Mouse (Mus musculus): ENCODE measurements around the gene Gnai3. TPM values are rescaled to one million over a fixed set of nuclear protein-coding genes. Genes with fewer than 3 reads are reported as not detected.

Gene Gnai3
- 132 and 142 TPM in 2 replicates for polyA plus RNA-seq (2014; fragmentation: Nextera tagmentation; extraction: Ambion mirVana)

GRCm38 (mm10) chr3:108145534-108146445, at the start of gene Gnai3:
Gnai3 (minus strand) TSS chr3:108146146.
- Histone ChIP-seq H3K4me2 (replicated peaks) (peak within 1 kb of the TSS; percentile 82), H3K36me3 (replicated peaks; ENCODE audit: control insufficient read depth, insufficient read depth) (0 out of 2 replicates have a peak, but pooled peaks cover 3% of the 10 kb centered on the region), H3K9ac (peak within 1 kb of the TSS; percentile 88), H3K4me3 (replicated peaks; ENCODE audit: low read length) (peak within 1 kb of the TSS; percentile 84), H3K27ac (peak within 1 kb of the TSS; percentile 94), H3K4me1 (replicated peaks; ENCODE audit: control insufficient read depth, insufficient read depth, low read length) (peaks cover 13% of the 10 kb centered on the region), H3K27me3 (ENCODE audit: control insufficient read depth, insufficient read depth, low read length) (no peaks in the 10 kb centered on the region), H3K9me3 (ENCODE audit: control insufficient read depth, low read length) (no peaks in the 10 kb centered on the region)
- peak; percentile 94 for DNase-seq (ENCODE audit: low spot score)
- peak; percentile 96 for ATAC-seq (ENCODE audit: low FRiP score)
- under 1% methylated on average over 63 of the region's 63 CpGs for WGBS

GRCm38 (mm10) chr3:108195287-108195686, 49.3 kb upstream of the Gnai3 start:
- ATAC-seq (ENCODE audit: low FRiP score) (no peak), DNase-seq (ENCODE audit: low spot score) (no peak)
- Histone ChIP-seq H3K4me1 (replicated peaks; ENCODE audit: control insufficient read depth, insufficient read depth, low read length) (peaks cover 28% of the 10 kb centered on the region), H3K9ac (no peak overlapping the region), H3K9me3 (ENCODE audit: control insufficient read depth, low read length) (no peaks in the 10 kb centered on the region), H3K4me2 (replicated peaks) (no peak overlapping the region), H3K36me3 (replicated peaks; ENCODE audit: control insufficient read depth, insufficient read depth) (peaks cover 16% of the 10 kb centered on the region), H3K27ac (peak overlapping the region; percentile 83; the same call in 1 of the 2 replicates), H3K4me3 (replicated peaks; ENCODE audit: low read length) (no peak overlapping the region), H3K27me3 (ENCODE audit: control insufficient read depth, insufficient read depth, low read length) (no peaks in the 10 kb centered on the region)
- 83% methylated on average over 4 of the region's 4 CpGs for WGBS

- Histone ChIP-seq H3K9ac (no peak overlapping the region), H3K4me1 (replicated peaks; ENCODE audit: control insufficient read depth, insufficient read depth, low read length) (peaks cover 31% of the 10 kb centered on the region), H3K9me3 (ENCODE audit: control insufficient read depth, low read length) (no peaks in the 10 kb centered on the region), H3K4me3 (replicated peaks; ENCODE audit: low read length) (no peak overlapping the region), H3K27ac (no peak overlapping the region), H3K36me3 (replicated peaks; ENCODE audit: control insufficient read depth, insufficient read depth) (peaks cover 8% of the 10 kb centered on the region), H3K4me2 (replicated peaks) (no peak overlapping the region), H3K27me3 (ENCODE audit: control insufficient read depth, insufficient read depth, low read length) (no peaks in the 10 kb centered on the region)
- no peak for DNase-seq (ENCODE audit: low spot score)
- WGBS = 84% methylated on average over 4 of the region's 4 CpGs
- no peak for ATAC-seq (ENCODE audit: low FRiP score)
Observed at GRCm38 (mm10) chr3:108193686-108194085, 47.7 kb upstream of the Gnai3 start.

GRCm38 (mm10) chr3:108189897-108190296, 44.0 kb upstream of the Gnai3 start:
- H3K4me1 ChIP-seq (replicated peaks; ENCODE audit: control insufficient read depth, insufficient read depth, low read length) = peaks cover 20% of the 10 kb centered on the region
- H3K36me3 ChIP-seq (replicated peaks; ENCODE audit: control insufficient read depth, insufficient read depth) = peaks cover 14% of the 10 kb centered on the region; the same call in 1 of the 2 replicates
- ATAC-seq (ENCODE audit: low FRiP score) (no peak), DNase-seq (ENCODE audit: low spot score) (no peak)
- no peaks in the 10 kb centered on the region for H3K9me3 ChIP-seq (ENCODE audit: control insufficient read depth, low read length)
- H3K4me2 ChIP-seq (replicated peaks) = no peak overlapping the region
- H3K27ac ChIP-seq = no peak overlapping the region
- no peak overlapping the region for H3K4me3 ChIP-seq (replicated peaks; ENCODE audit: low read length)
- no peak overlapping the region for H3K9ac ChIP-seq
- WGBS = 78% methylated on average over 5 of the region's 5 CpGs
- no peaks in the 10 kb centered on the region for H3K27me3 ChIP-seq (ENCODE audit: control insufficient read depth, insufficient read depth, low read length)

- Histone ChIP-seq H3K4me2 (replicated peaks) (no peak overlapping the region; the same call in 1 of the 2 replicates), H3K27ac (no peak overlapping the region), H3K9ac (no peak overlapping the region), H3K36me3 (replicated peaks; ENCODE audit: control insufficient read depth, insufficient read depth) (peaks cover 14% of the 10 kb centered on the region; the same call in 1 of the 2 replicates), H3K4me1 (replicated peaks; ENCODE audit: control insufficient read depth, insufficient read depth, low read length) (peaks cover 20% of the 10 kb centered on the region), H3K9me3 (ENCODE audit: control insufficient read depth, low read length) (no peaks in the 10 kb centered on the region), H3K27me3 (ENCODE audit: control insufficient read depth, insufficient read depth, low read length) (peaks cover 3% of the 10 kb centered on the region; the same call in 1 of the 2 replicates), H3K4me3 (replicated peaks; ENCODE audit: low read length) (no peak overlapping the region)
- 63% methylated on average over 9 of the region's 9 CpGs for WGBS
- DNase-seq (ENCODE audit: low spot score) (no peak), ATAC-seq (ENCODE audit: low FRiP score) (no peak)
Observed at GRCm38 (mm10) chr3:108188716-108189490, 43.0 kb upstream of the Gnai3 start.

GRCm38 (mm10) chr3:108187111-108187795, 41.3 kb upstream of the Gnai3 start:
- no peak for DNase-seq (ENCODE audit: low spot score)
- Histone ChIP-seq H3K36me3 (replicated peaks; ENCODE audit: control insufficient read depth, insufficient read depth) (peaks cover 14% of the 10 kb centered on the region; the same call in 1 of the 2 replicates), H3K9me3 (ENCODE audit: control insufficient read depth, low read length) (no peaks in the 10 kb centered on the region), H3K9ac (peak overlapping the region; percentile 79), H3K27ac (no peak overlapping the region), H3K4me2 (replicated peaks) (peak overlapping the region; percentile 81), H3K27me3 (ENCODE audit: control insufficient read depth, insufficient read depth, low read length) (peaks cover 3% of the 10 kb centered on the region; the same call in 1 of the 2 replicates), H3K4me1 (replicated peaks; ENCODE audit: control insufficient read depth, insufficient read depth, low read length) (peaks cover 17% of the 10 kb centered on the region), H3K4me3 (replicated peaks; ENCODE audit: low read length) (peak overlapping the region; percentile 73)
- 57% methylated on average over 20 of the region's 20 CpGs for WGBS
- no peak; the same call in 1 of the 2 replicates for ATAC-seq (ENCODE audit: low FRiP score)

GRCm38 (mm10) chr3:108186098-108187047, 40.4 kb upstream of the Gnai3 start, which contains the start of gene Amigo1:
Amigo1 (plus strand) TSS chr3:108186335.
- H3K27me3 ChIP-seq (ENCODE audit: control insufficient read depth, insufficient read depth, low read length) = peaks cover 3% of the 10 kb centered on the region; the same call in 1 of the 2 replicates
- ATAC-seq (ENCODE audit: low FRiP score) (peak; percentile 74), DNase-seq (ENCODE audit: low spot score) (peak; percentile 67)
- 1% methylated on average over 70 of the region's 100 CpGs for WGBS
- peak within 1 kb of the TSS; percentile 81 for H3K4me2 ChIP-seq (replicated peaks)
- H3K36me3 ChIP-seq (replicated peaks; ENCODE audit: control insufficient read depth, insufficient read depth) = peaks cover 8% of the 10 kb centered on the region; the same call in 1 of the 2 replicates
- H3K9ac ChIP-seq = peak within 1 kb of the TSS; percentile 79
- H3K27ac ChIP-seq = peak within 1 kb of the TSS; percentile 73
- no peaks in the 10 kb centered on the region for H3K9me3 ChIP-seq (ENCODE audit: control insufficient read depth, low read length)
- peak within 1 kb of the TSS; percentile 73 for H3K4me3 ChIP-seq (replicated peaks; ENCODE audit: low read length)
- peaks cover 17% of the 10 kb centered on the region for H3K4me1 ChIP-seq (replicated peaks; ENCODE audit: control insufficient read depth, insufficient read depth, low read length)

All from hindbrain, embryonic 14.5 days (tissue).